Mouse (Mus musculus) lung, postnatal 0 days (tissue): ENCODE data around the gene Cab39l.

Experiments
- CTCF ChIP-seq: IDR thresholded peaks from 2 replicates; pipeline ENCODE4 v1.5.1; 2016; ENCODE audit warnings: antibody characterized with exemption, mild to moderate bottlenecking
- EP300 ChIP-seq: IDR thresholded peaks from 2 replicates; pipeline ENCODE4 v1.6.1; 2016; ENCODE audit warnings: antibody characterized with exemption, mild to moderate bottlenecking, control low read depth

- TF ChIP-seq EP300 (no peak), CTCF (no peak)
Observed at GRCm38 (mm10) chr14:59418171-59418570, 22.6 kb upstream of the Cab39l start.
